ENCODE assay signal across 8 mouse cellular contexts in the genomic region with DNA sequence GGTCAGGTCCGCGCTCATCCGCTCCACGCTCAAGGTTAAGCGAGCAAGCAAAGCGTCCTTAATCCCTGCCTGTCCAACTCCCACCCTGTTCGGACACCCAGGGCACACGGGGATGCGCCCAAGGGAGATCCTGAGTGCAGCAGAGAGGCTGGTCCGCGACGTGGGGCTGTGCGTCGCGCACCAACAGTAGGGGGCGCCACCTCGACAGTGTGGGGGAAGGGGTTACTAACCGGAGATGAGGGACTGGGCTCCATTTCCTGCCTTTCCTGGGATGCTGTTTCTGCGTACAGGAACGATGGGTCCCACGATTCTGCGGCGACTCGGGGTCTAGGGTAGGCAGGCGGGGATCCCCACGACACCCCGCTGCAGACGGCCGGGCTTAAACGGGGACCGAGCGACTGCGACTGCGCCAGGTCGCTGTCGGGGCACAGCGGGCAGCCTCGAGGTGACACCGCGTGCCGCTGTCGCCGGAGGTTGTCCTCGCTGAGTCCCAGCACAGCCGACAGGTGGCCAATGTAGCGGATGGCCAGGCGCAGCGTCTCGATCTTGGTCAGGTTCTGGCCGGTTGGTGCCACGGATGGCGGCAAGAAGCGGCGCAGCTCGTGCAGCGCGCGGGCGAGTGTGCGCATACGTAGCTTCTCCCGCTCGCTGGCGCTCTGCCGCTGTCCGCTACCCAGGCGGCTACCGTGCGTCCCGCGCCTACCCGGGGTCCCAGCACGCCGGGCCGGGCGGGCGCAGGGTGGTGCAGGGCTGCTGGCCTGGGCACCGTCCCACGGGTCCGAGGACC. TPM values are rescaled to one million over a fixed set of nuclear protein-coding genes. Genes with fewer than 3 reads are reported as not detected.
DNase-seq lines count a peak whose midpoint lies in the region; ATAC-seq and TF ChIP-seq lines count a peak whose summit lies in the region.

No protein-coding gene starts in this region.

- 1% methylated on average over 74 of the region's 80 CpGs for WGBS in hindbrain, embryonic 15.5 days
- 2% methylated on average over 80 of the region's 80 CpGs for WGBS in liver, embryonic 14.5 days (ENCODE audit: insufficient replicate concordance)
- 1% methylated on average over 80 of the region's 80 CpGs for WGBS in neural tube, embryonic 15.5 days

- peaks cover 47% of the 10 kb centered on the region for H3K27me3 ChIP-seq in erythroblast, embryonic 14.5 days (ENCODE audit: control insufficient read depth)
- peaks cover 50% of the 10 kb centered on the region for H3K27me3 ChIP-seq in hindbrain, embryonic 15.5 days
- H3K27me3 ChIP-seq in liver, embryonic 14.5 days (ENCODE audit: control insufficient read depth, insufficient read depth, low read length), result peaks cover 27% of the 10 kb centered on the region
- peaks cover 63% of the 10 kb centered on the region for H3K27me3 ChIP-seq in neural tube, embryonic 15.5 days (replicated peaks)

- intact Hi-C loops in left cerebral cortex, adult 2 months (cut with DNase I), result no loop called here

- peak overlapping the region; percentile 43 for H3K4me3 ChIP-seq in left cerebral cortex, adult 2 months
- peak overlapping the region; percentile 29 for H3K4me3 ChIP-seq in erythroblast, embryonic 14.5 days (replicated peaks)
- H3K4me3 ChIP-seq in hindbrain, embryonic 15.5 days, result peak overlapping the region; percentile 44
- peak overlapping the region; percentile 7 to 36; a peak in 3 of 4 replicates for H3K4me3 ChIP-seq in liver, embryonic 14.5 days (ENCODE audit: insufficient read depth in 1 of 2, low read depth in 2 of 2, low read length in 2 of 2)
- peak overlapping the region; percentile 47 for H3K4me3 ChIP-seq in neural tube, embryonic 15.5 days (replicated peaks)

- TF ChIP-seq EP300 in liver, embryonic 14.5 days (IDR thresholded peaks at IDR 0.05; ENCODE audit: low read depth), result no peak

- peak; percentile 55 for ATAC-seq in hindbrain, embryonic 15.5 days (ENCODE audit: low FRiP score, low read depth)
- ATAC-seq in liver, embryonic 14.5 days (ENCODE audit: insufficient read depth), result no peak
- ATAC-seq in neural tube, embryonic 15.5 days (ENCODE audit: low FRiP score), result peak; percentile 43; the same call in 1 of the 2 replicates

- peak overlapping the region; percentile 65 for H3K4me2 ChIP-seq in hindbrain, embryonic 15.5 days
- peak overlapping the region; percentile 56 for H3K4me2 ChIP-seq in liver, embryonic 14.5 days (ENCODE audit: low read depth)
- H3K4me2 ChIP-seq in neural tube, embryonic 15.5 days, result peak overlapping the region; percentile 88

- no peaks in the 10 kb centered on the region for H3K36me3 ChIP-seq in erythroblast, embryonic 14.5 days (ENCODE audit: control insufficient read depth)
- no peaks in the 10 kb centered on the region for H3K36me3 ChIP-seq in hindbrain, embryonic 15.5 days
- H3K36me3 ChIP-seq in liver, embryonic 14.5 days (replicated peaks; ENCODE audit: control insufficient read depth, insufficient read depth, low read depth), result no peaks in the 10 kb centered on the region
- no peaks in the 10 kb centered on the region for H3K36me3 ChIP-seq in neural tube, embryonic 15.5 days

- H3K27ac ChIP-seq in left cerebral cortex, adult 2 months, result no peak overlapping the region
- no peak overlapping the region for H3K27ac ChIP-seq in hindbrain, embryonic 15.5 days (replicated peaks)
- no peak overlapping the region for H3K27ac ChIP-seq in liver, embryonic 14.5 days
- H3K27ac ChIP-seq in neural tube, embryonic 15.5 days (replicated peaks), result no peak overlapping the region

- peak overlapping the region; percentile 45 for H3K9ac ChIP-seq in hindbrain, embryonic 15.5 days
- H3K9ac ChIP-seq in liver, embryonic 14.5 days (replicated peaks), result no peak overlapping the region
- peak overlapping the region; percentile 53 for H3K9ac ChIP-seq in neural tube, embryonic 15.5 days (replicated peaks)

- DNase-seq in left cerebral cortex, adult 2 months (ENCODE audit: extremely low spot score in 1 of 2, low spot score in 2 of 2), result peak; percentile 23 to 33
- DNase-seq in left cerebral cortex, adult 9 months (ENCODE audit: low spot score in 2 of 2), result no peak
- peak; percentile 66 for DNase-seq in adrenal gland, adult 2 months
- no peak for DNase-seq in liver, embryonic 14.5 days (ENCODE audit: low read depth in 3 of 3, low spot score in 3 of 3)
- DNase-seq in spleen, postnatal 36 days (ENCODE audit: low spot score in 2 of 2), result no peak

- TF ChIP-seq CTCF in left cerebral cortex, adult 2 months (IDR thresholded peaks at IDR 0.05), result peak; percentile 60
- TF ChIP-seq CTCF in liver, embryonic 14.5 days (IDR thresholded peaks at IDR 0.05; ENCODE audit: low read depth), result peak; percentile 72

- peaks cover 9% of the 10 kb centered on the region for H3K4me1 ChIP-seq in erythroblast, embryonic 14.5 days (ENCODE audit: control insufficient read depth)
- peaks cover 17% of the 10 kb centered on the region for H3K4me1 ChIP-seq in hindbrain, embryonic 15.5 days (replicated peaks)
- no peaks in the 10 kb centered on the region for H3K4me1 ChIP-seq in liver, embryonic 14.5 days (replicated peaks; ENCODE audit: control insufficient read depth in 2 of 2, insufficient read depth in 2 of 2, low read length in 1 of 2)
- H3K4me1 ChIP-seq in neural tube, embryonic 15.5 days, result peaks cover 17% of the 10 kb centered on the region

- H3K9me3 ChIP-seq in erythroblast, embryonic 14.5 days (ENCODE audit: control insufficient read depth, low read length), result no peaks in the 10 kb centered on the region; the same call in 1 of the 2 replicates
- H3K9me3 ChIP-seq in hindbrain, embryonic 15.5 days, result no peaks in the 10 kb centered on the region
- H3K9me3 ChIP-seq in liver, embryonic 14.5 days (ENCODE audit: control insufficient read depth, low read length), result no peaks in the 10 kb centered on the region
- H3K9me3 ChIP-seq in neural tube, embryonic 15.5 days (replicated peaks), result no peaks in the 10 kb centered on the region

RNA-seq across cellular contexts. Expression of gene Mesp1, which starts 0.8 kb away (rescaled TPM):
- under 1 TPM in 1 of 2 experiments, not detected in 1; 0.27 TPM for total RNA-seq in left cerebral cortex, adult 2 months (2021)
- total RNA-seq in adrenal gland, adult 2 months (2021), result not detected
- 0.48 TPM in 1 of 2 replicates, not detected in the other for polyA plus RNA-seq in adrenal gland, adult 2 months (2012; rRNA removed)
- 0.04 TPM in 1 of 2 replicates, not detected in the other for polyA plus RNA-seq in erythroblast, embryonic 14.5 days (2012)
- 0.19 TPM in 1 of 2 replicates, not detected in the other for polyA plus RNA-seq in hindbrain, embryonic 15.5 days (2015; fragmentation: Nextera tagmentation; extraction: Ambion mirVana)
- polyA plus RNA-seq in liver, embryonic 14.5 days (2012; rRNA removed), result 0.02 TPM in 1 of 2 replicates, not detected in the other
- not detected in 2 replicates for polyA plus RNA-seq in liver, embryonic 14.5 days (2014; fragmentation: Nextera tagmentation; extraction: Ambion mirVana)
- polyA plus RNA-seq in neural tube, embryonic 15.5 days (2015; fragmentation: Nextera tagmentation; extraction: Ambion mirVana), result not detected in 2 replicates

RNA-seq across cellular contexts. Expression of gene Mesp2, which starts 17.7 kb away (rescaled TPM):
- total RNA-seq in left cerebral cortex, adult 2 months (2021), result 1 to 10 TPM in 1 of 2 experiments, under 1 TPM in 1; 0.87 to 1.8 TPM
- total RNA-seq in adrenal gland, adult 2 months (2021), result under 1 TPM; 0.43 to 0.93 TPM
- polyA plus RNA-seq in adrenal gland, adult 2 months (2012; rRNA removed), result 0.88 and 0.95 TPM in 2 replicates
- not detected in 2 replicates for polyA plus RNA-seq in erythroblast, embryonic 14.5 days (2012)
- 1.1 and 1.3 TPM in 2 replicates for polyA plus RNA-seq in hindbrain, embryonic 15.5 days (2015; fragmentation: Nextera tagmentation; extraction: Ambion mirVana)
- polyA plus RNA-seq in liver, embryonic 14.5 days (2012; rRNA removed), result 0.04 TPM in 1 of 2 replicates, not detected in the other
- polyA plus RNA-seq in liver, embryonic 14.5 days (2014; fragmentation: Nextera tagmentation; extraction: Ambion mirVana), result 0.06 TPM in 1 of 2 replicates, not detected in the other
- 1.2 and 1.6 TPM in 2 replicates for polyA plus RNA-seq in neural tube, embryonic 15.5 days (2015; fragmentation: Nextera tagmentation; extraction: Ambion mirVana)

RNA-seq across cellular contexts. Expression of gene Wdr93, which starts 49.9 kb away (rescaled TPM):
- under 1 TPM in 1 of 2 experiments, not detected in 1; 0.35 TPM for total RNA-seq in left cerebral cortex, adult 2 months (2021)
- 1 to 10 TPM; 1.5 to 1.6 TPM for total RNA-seq in adrenal gland, adult 2 months (2021)
- polyA plus RNA-seq in adrenal gland, adult 2 months (2012; rRNA removed), result 1.5 and 1.8 TPM in 2 replicates
- polyA plus RNA-seq in erythroblast, embryonic 14.5 days (2012), result not detected in 2 replicates
- 0.35 and 0.69 TPM in 2 replicates for polyA plus RNA-seq in hindbrain, embryonic 15.5 days (2015; fragmentation: Nextera tagmentation; extraction: Ambion mirVana)
- 0.03 and 0.04 TPM in 2 replicates for polyA plus RNA-seq in liver, embryonic 14.5 days (2012; rRNA removed)
- polyA plus RNA-seq in liver, embryonic 14.5 days (2014; fragmentation: Nextera tagmentation; extraction: Ambion mirVana), result 0.08 and 0.14 TPM in 2 replicates
- polyA plus RNA-seq in neural tube, embryonic 15.5 days (2015; fragmentation: Nextera tagmentation; extraction: Ambion mirVana), result 0.19 and 0.34 TPM in 2 replicates

RNA-seq across cellular contexts. Expression of gene Pex11a, which starts 49.9 kb away (rescaled TPM):
- 10 to 100 TPM; 10.1 to 11.5 TPM for total RNA-seq in left cerebral cortex, adult 2 months (2021)
- 10 to 100 TPM; 53.4 to 53.7 TPM for total RNA-seq in adrenal gland, adult 2 months (2021)
- 34.9 and 39.7 TPM in 2 replicates for polyA plus RNA-seq in adrenal gland, adult 2 months (2012; rRNA removed)
- polyA plus RNA-seq in erythroblast, embryonic 14.5 days (2012), result not detected in 2 replicates
- polyA plus RNA-seq in hindbrain, embryonic 15.5 days (2015; fragmentation: Nextera tagmentation; extraction: Ambion mirVana), result 12.6 and 13.1 TPM in 2 replicates
- polyA plus RNA-seq in liver, embryonic 14.5 days (2012; rRNA removed), result 0.81 and 1.1 TPM in 2 replicates
- 1.5 and 2.3 TPM in 2 replicates for polyA plus RNA-seq in liver, embryonic 14.5 days (2014; fragmentation: Nextera tagmentation; extraction: Ambion mirVana)
- polyA plus RNA-seq in neural tube, embryonic 15.5 days (2015; fragmentation: Nextera tagmentation; extraction: Ambion mirVana), result 11.7 and 12.7 TPM in 2 replicates

Comparison
In these comparisons a context has a peak if more than half of its experiments do, and no peak if none do; other contexts are left out.
1. DNase-seq: peak in left cerebral cortex, adult 2 months (2 of 2) and adrenal gland, adult 2 months (single experiment); none in left cerebral cortex, adult 9 months (0 of 2), liver, embryonic 14.5 days (0 of 3) and spleen, postnatal 36 days (0 of 2).
2. Peak in every context shown above with its lines, with median percentiles within 50 percentile points of each other: H3K4me3 ChIP-seq and H3K4me2 ChIP-seq.